ENCODE assay signal across 7 mouse cellular contexts in genomic region chr13:92844586-92845221, GRCm38 (mm10). TPM values are rescaled to one million over a fixed set of nuclear protein-coding genes. Genes with fewer than 3 reads are reported as not detected.
DNase-seq lines count a peak whose midpoint lies in the region; ATAC-seq lines count a peak whose summit lies in the region.

TSS of gene Mtx3 (plus strand) at chr13:92844760.

- DNase-seq in adrenal gland, postnatal 10 days: peak; percentile 92
- peak; percentile 91 for DNase-seq in embryonic facial prominence, embryonic 10.5 days (ENCODE audit: low spot score)
- DNase-seq in heart, adult 11 months: peak; percentile 98
- peak; percentile 76 for DNase-seq in kidney, adult 11 months
- DNase-seq in limb, embryonic 10.5 days (ENCODE audit: low spot score): peak; percentile 92
- DNase-seq in skeletal muscle tissue, adult 2 months (ENCODE audit: low read depth, low spot score): peak; percentile 65

- peak within 1 kb of the TSS; percentile 76 for H3K4me2 ChIP-seq in midbrain, embryonic 12.5 days (replicated peaks)

- H3K9me3 ChIP-seq in embryonic facial prominence, embryonic 10.5 days: no peaks in the 10 kb centered on the region
- H3K9me3 ChIP-seq in limb, embryonic 10.5 days (replicated peaks): no peaks in the 10 kb centered on the region
- H3K9me3 ChIP-seq in midbrain, embryonic 12.5 days: no peaks in the 10 kb centered on the region

- peaks cover 5% of the 10 kb centered on the region; the same call in 1 of the 2 replicates for H3K4me1 ChIP-seq in embryonic facial prominence, embryonic 10.5 days
- peaks cover 8% of the 10 kb centered on the region for H3K4me1 ChIP-seq in limb, embryonic 10.5 days
- H3K4me1 ChIP-seq in midbrain, embryonic 12.5 days: peaks cover 6% of the 10 kb centered on the region

- peak; percentile 99 for ATAC-seq in midbrain, embryonic 12.5 days (ENCODE audit: low FRiP score, low read depth)

- H3K4me3 ChIP-seq in embryonic facial prominence, embryonic 10.5 days: peak within 1 kb of the TSS; percentile 93
- H3K4me3 ChIP-seq in limb, embryonic 10.5 days: peak within 1 kb of the TSS; percentile 79
- H3K4me3 ChIP-seq in midbrain, embryonic 12.5 days: peak within 1 kb of the TSS; percentile 87

- peak within 1 kb of the TSS; percentile 79 for H3K9ac ChIP-seq in midbrain, embryonic 12.5 days (replicated peaks)

- H3K27me3 ChIP-seq in embryonic facial prominence, embryonic 10.5 days (replicated peaks; ENCODE audit: low read depth, poor library complexity, severe bottlenecking): no peaks in the 10 kb centered on the region
- H3K27me3 ChIP-seq in limb, embryonic 10.5 days (ENCODE audit: low read depth, poor library complexity, severe bottlenecking): no peaks in the 10 kb centered on the region
- H3K27me3 ChIP-seq in midbrain, embryonic 12.5 days: no peaks in the 10 kb centered on the region; the same call in 1 of the 2 replicates

- H3K36me3 ChIP-seq in embryonic facial prominence, embryonic 10.5 days (replicated peaks): peaks cover 30% of the 10 kb centered on the region
- H3K36me3 ChIP-seq in limb, embryonic 10.5 days: peaks cover 30% of the 10 kb centered on the region
- H3K36me3 ChIP-seq in midbrain, embryonic 12.5 days: peaks cover 24% of the 10 kb centered on the region

- 2% methylated on average over 40 of the region's 40 CpGs for WGBS in embryonic facial prominence, embryonic 10.5 days
- WGBS in limb, embryonic 10.5 days: 4% methylated on average over 40 of the region's 40 CpGs
- WGBS in midbrain, embryonic 12.5 days: 2% methylated on average over 39 of the region's 40 CpGs

- H3K27ac ChIP-seq in embryonic facial prominence, embryonic 10.5 days (replicated peaks): peak within 1 kb of the TSS; percentile 97
- peak within 1 kb of the TSS; percentile 96 for H3K27ac ChIP-seq in limb, embryonic 10.5 days
- peak within 1 kb of the TSS; percentile 81 for H3K27ac ChIP-seq in midbrain, embryonic 12.5 days (replicated peaks)

RNA-seq across cellular contexts. Expression of gene Mtx3, which starts in this region (rescaled TPM):
- 10 to 100 TPM; 14.5 to 26.9 TPM for total RNA-seq in adrenal gland, postnatal 10 days (2021)
- 2.6 and 3.8 TPM in 2 replicates for polyA plus RNA-seq in embryonic facial prominence, embryonic 10.5 days (2016; fragmentation: Nextera tagmentation; extraction: Ambion mirVana)
- 3.4 and 3.7 TPM in 2 replicates for polyA plus RNA-seq in limb, embryonic 10.5 days (2016; fragmentation: Nextera tagmentation; extraction: Ambion mirVana)
- polyA plus RNA-seq in midbrain, embryonic 12.5 days (2016; fragmentation: Nextera tagmentation; extraction: Ambion mirVana): 4.0 and 4.9 TPM in 2 replicates

Comparison
In these comparisons a context has a peak if more than half of its experiments do, and no peak if none do; other contexts are left out.
1. Peak in every context shown above with its lines: DNase-seq, ATAC-seq, H3K4me3 ChIP-seq and H3K27ac ChIP-seq.